Mouse (Mus musculus) erythroid progenitor cell, adult 5-6 weeks (primary cell): ENCODE measurements around the gene Hs3st4. TPM values are rescaled to one million over a fixed set of nuclear protein-coding genes. Genes with fewer than 3 reads are reported as not detected.

Experiments
- ATAC-seq: replicated peaks from 2 replicates; pipeline ENCODE4 v1.8.0; 2016; ENCODE audit warnings: moderate number of reproducible peaks, mild to moderate bottlenecking, moderate TSS enrichment, inconsistent platforms; ENCODE audit not compliant: poor library complexity, low FRiP score, severe bottlenecking
- total RNA-seq, 2 experiments: library from RNA; stranded (forward) in 1 of 2; stranded (reverse) in 1 of 2; fragments of 150-400 nt in 1 of 2; fragments of 186-747, 209-891 nt in 1 of 2; gene quantifications; 2 replicates each; pipeline versions ENCODE4 v1.2.3 to v1.2.4; 2015 to 2017; ENCODE audit warnings: low replicate concordance in 2 of 2

The Hs3st4 gene
- total RNA-seq (2015; ENCODE audit: low replicate concordance) = not detected in 2 replicates
- not detected in 2 replicates for total RNA-seq (2017; ENCODE audit: low replicate concordance)

GRCm38 (mm10) chr7:123982461-123983038, at the start of gene Hs3st4:
Hs3st4 (plus strand) TSS chr7:123982869.
- ATAC-seq = no peak

GRCm38 (mm10) chr7:123946836-123947235, 35.8 kb upstream of the Hs3st4 start:
- no peak for ATAC-seq

DNA sequence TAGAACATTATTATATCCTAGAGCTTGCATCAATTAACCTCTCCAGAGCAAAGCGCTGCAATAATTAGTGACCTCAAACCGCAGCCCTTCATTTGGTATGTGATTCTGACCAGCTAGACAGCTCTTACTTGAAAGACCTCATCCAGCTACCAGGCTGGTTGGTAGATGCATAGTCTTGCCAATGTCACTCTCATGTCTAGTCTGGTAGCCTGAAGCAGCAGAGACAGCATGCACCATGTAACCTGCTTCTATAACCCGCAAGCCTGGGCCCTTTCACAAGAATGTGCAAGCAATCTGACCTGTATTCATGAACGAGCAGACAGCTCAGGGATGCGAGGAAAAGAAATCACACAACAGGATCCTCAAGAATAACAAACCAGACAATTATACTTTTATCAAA, 19.6 kb upstream of the Hs3st4 start:
- ATAC-seq = no peak

- no peak for ATAC-seq
Observed at GRCm38 (mm10) chr7:123964559-123965142, 18.0 kb upstream of the Hs3st4 start.

DNA sequence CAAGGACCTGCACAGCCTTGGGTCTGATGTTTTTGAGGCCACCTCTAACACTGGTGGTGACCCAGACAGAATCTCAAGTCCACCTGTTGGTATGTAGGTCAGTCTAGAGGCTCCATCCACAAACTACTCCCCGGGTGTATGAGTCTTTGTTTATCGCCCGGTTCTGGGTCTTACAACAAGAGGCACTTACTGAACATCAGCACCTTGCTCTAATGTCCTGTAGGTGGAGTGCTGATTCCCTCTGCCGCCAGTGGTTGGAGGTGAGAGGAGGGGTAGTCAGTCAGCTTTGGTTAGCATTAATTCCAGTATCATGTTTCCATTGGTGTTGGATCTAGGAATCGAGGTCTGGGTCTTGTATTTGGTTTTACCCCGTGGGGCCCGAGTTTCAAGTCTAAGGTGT, 17.2 kb upstream of the Hs3st4 start:
- no peak for ATAC-seq

DNA sequence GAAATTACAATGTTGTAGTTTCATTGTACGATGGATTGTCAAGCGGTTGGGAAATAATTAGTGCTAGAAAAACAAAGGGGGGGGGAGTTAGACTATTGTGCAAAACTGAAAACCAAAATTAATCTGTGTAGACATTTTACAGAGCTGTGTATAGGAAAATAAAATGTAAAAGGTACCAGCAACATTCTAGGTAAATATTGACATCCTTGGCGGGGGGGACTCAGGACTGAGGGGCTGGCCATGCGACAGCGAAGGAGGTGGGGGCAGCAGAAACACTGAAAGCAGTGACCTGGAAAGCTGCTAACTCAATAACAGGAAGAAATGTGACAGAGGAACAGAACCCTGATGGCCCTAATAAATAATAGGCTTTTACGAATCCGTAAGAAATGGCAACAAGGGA, 7.2 kb upstream of the Hs3st4 start:
- no peak for ATAC-seq

GRCm38 (mm10) chr7:123981435-123981834, 1.2 kb upstream of the Hs3st4 start:
- no peak for ATAC-seq

DNA sequence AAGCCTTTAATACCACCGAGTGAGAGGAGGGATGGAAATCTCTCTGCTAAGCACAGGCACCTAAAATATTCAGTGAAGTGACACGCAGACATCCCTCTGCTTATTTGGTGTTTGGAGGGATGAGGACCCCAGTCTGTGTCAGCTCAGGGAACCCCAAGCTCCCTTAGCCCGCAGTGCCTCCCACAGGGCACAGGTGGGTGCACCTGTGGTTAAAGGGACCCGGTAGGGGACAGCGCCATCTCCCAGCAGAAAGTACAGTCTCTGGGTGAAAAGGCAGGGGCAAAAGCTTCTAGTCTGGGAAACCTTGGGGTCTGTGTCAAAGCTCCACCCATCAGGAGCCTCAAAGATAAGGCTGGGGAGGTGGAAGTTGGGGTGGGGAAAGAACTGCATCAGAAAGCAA, 659 bp upstream of the Hs3st4 start:
- 0 out of 2 replicates have a peak, but pooled peaks have one; percentile 25 for ATAC-seq

DNA sequence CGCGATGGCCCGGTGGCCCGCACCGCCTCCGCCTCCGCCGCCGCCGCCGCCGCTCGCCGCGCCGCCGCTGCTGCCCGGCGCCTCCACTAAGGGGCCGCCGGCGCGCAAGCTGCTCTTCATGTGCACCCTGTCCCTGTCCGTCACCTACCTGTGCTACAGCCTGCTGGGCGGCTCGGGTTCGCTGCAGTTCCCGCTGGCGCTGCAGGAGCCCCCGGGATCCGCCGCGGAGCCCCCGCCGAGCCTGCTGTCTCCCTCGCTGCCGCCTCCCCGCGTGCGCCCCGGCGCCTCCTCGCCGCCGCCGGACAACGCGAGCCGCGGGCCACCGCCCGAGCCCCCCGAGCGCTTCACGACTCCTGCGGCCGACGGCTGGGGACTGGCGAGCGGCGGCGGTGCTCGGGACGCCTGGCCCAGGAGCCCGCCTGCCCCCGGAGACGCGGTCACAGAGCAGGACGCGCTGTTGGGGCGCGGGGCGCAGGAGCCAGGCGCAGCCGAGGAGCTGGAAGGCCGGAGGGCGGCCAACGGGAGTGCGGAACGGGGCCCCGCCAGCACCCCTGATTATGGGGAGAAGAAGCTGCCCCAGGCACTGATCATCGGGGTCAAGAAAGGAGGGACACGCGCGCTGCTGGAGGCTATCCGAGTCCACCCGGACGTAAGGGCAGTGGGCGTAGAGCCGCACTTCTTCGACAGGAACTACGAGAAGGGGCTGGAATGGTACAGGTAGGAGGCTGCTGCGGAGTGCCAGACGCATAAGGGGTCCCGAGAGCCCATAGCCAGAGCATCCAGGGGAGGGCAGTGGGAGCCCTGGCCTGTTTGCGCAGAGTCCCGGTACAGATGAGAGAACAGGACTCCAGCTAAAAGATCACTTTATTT, 743 bp downstream of the Hs3st4 start:
- no peak for ATAC-seq

GRCm38 (mm10) chr7:123992121-123992520, 9.5 kb downstream of the Hs3st4 start:
- ATAC-seq = no peak

DNA sequence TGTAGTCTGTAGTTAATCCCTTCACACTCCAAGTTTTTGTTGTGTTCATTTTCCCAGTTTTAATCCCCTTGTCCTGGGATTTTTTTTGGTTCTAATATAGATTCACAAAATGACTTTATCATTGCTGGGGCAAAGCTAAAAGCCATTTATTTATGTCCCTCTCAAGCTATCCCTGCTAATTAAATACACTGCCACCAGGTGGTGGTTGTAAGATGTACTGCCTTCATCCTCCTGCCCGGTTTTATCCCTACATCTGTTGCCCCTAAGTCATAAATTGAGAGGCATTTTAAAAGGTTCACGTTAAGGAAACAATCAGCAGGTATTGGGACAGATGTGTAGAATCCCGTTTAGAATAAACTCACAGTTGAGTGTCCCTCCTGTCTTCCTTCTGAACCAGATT, 14.6 kb downstream of the Hs3st4 start:
- ATAC-seq = no peak

GRCm38 (mm10) chr7:123998601-123999000, 15.9 kb downstream of the Hs3st4 start:
- no peak for ATAC-seq

GRCm38 (mm10) chr7:124026908-124027307, 44.2 kb downstream of the Hs3st4 start:
- ATAC-seq = no peak

GRCm38 (mm10) chr7:124032236-124032635, 49.6 kb downstream of the Hs3st4 start:
- no peak for ATAC-seq

DNA sequence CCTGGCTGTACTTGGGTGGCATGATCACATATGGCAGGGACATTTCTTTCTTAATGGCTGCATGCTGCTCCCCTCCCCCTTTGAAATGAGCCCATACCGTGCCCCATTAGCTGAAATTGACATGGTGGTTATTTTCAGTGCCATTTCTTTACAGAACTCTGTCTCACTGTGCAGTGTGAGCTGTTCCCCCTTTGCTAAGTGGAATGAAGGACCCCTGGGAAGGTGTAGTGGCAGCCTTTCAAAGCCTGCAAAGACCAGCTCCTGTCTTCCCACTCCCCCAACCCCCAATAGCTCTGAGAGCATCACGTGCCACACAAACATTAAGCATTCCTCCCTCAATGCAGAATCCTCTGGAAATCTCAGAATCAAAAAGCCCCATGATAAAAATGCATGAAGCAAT, 50.7 kb downstream of the Hs3st4 start:
- no peak for ATAC-seq

DNA sequence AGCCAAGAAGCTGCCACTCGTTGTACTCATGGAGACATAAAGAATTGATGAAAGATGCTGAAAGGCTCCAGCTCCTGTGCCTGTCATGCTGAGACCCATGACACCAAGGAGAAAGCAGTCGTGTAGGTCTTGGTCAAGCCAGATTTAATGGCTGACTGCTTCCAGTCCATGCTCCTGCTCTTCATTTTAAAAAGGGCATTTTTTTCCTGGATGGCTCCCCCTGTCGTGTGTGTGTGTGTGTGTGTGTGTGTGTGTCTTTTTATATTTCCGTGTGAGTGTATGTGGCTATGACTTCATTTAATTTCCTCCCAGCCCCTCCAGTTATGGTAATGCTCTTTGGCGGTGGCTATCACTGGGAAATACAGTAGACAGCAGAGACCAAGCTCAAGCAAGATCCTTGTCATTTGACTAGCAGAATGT, 54.6 kb downstream of the Hs3st4 start:
- no peak for ATAC-seq

GRCm38 (mm10) chr7:124039142-124039541, 56.5 kb downstream of the Hs3st4 start:
- ATAC-seq = no peak

- ATAC-seq = no peak
Observed at GRCm38 (mm10) chr7:124047382-124047781, 64.7 kb downstream of the Hs3st4 start.

- ATAC-seq = no peak
Observed at GRCm38 (mm10) chr7:124048971-124049370, 66.3 kb downstream of the Hs3st4 start.

DNA sequence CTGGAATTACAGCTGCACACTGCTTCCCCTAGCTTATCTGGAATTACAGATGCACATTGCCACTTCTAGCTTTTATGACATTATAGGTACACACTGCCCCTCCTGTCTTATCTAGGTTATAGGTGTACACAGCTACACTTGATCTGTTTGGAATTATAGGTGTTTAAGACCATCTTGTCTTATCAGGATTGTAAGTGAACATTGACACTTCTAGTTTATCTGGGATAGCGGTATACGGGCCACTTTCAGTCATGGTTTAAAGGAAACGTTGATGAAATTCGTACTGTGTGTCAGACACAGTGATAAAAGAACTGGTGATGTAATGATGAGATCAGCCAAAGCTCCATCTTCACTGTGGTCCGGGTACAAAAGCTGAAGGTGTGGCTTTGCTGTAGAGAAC, 67.8 kb downstream of the Hs3st4 start:
- ATAC-seq = no peak

- no peak for ATAC-seq
Observed at GRCm38 (mm10) chr7:124083741-124084140, 101.1 kb downstream of the Hs3st4 start.
